Mouse (Mus musculus) MEL-GATA-1-ER (cell line): Measurements from ENCODE around the gene Dap.

Source experiments
- DNase-seq: peaks from one replicate; pipeline ENCODE4 v3.0.0-alpha.2; 2012; ENCODE audit warnings: low read depth; ENCODE audit errors: extremely low read depth

The Dap gene

GRCm38 (mm10) chr15:31224135-31224761 is at the start of gene Dap:
Gene Dap, plus strand, starts transcription at chr15:31224314.
- DNase-seq: peak; percentile 93

- no peak for DNase-seq
Measured at GRCm38 (mm10) chr15:31176566-31176965, 47.5 kb upstream of the Dap start.

- DNase-seq: no peak
Measured at GRCm38 (mm10) chr15:31184651-31185443, 39.3 kb upstream of the Dap start.

- DNase-seq: no peak
Measured at GRCm38 (mm10) chr15:31185506-31185905, 38.6 kb upstream of the Dap start.

GRCm38 (mm10) chr15:31186371-31186901 is 37.7 kb upstream of the Dap start:
- no peak for DNase-seq

- no peak for DNase-seq
Measured at GRCm38 (mm10) chr15:31192563-31192962, 31.6 kb upstream of the Dap start.

GRCm38 (mm10) chr15:31195776-31196175 is 28.3 kb upstream of the Dap start:
- no peak for DNase-seq

- DNase-seq: no peak
Measured at GRCm38 (mm10) chr15:31207346-31208093, 16.6 kb upstream of the Dap start.

- DNase-seq: no peak
Measured at GRCm38 (mm10) chr15:31211910-31212309, 12.2 kb upstream of the Dap start.

GRCm38 (mm10) chr15:31213619-31214270 is 10.4 kb upstream of the Dap start:
- no peak for DNase-seq

GRCm38 (mm10) chr15:31222216-31222615 is 1.9 kb upstream of the Dap start:
- DNase-seq: no peak

- DNase-seq: no peak
Measured at GRCm38 (mm10) chr15:31223596-31224134, 449 bp upstream of the Dap start.

GRCm38 (mm10) chr15:31224806-31225642 is 910 bp downstream of the Dap start:
- peak; percentile 45 for DNase-seq

GRCm38 (mm10) chr15:31225643-31226325 is 1.7 kb downstream of the Dap start:
- DNase-seq: no peak

- no peak for DNase-seq
Measured at GRCm38 (mm10) chr15:31226464-31226863, 2.4 kb downstream of the Dap start.

- DNase-seq: no peak
Measured at GRCm38 (mm10) chr15:31227793-31228192, 3.7 kb downstream of the Dap start.

- DNase-seq: no peak
Measured at GRCm38 (mm10) chr15:31233006-31233405, 8.9 kb downstream of the Dap start.

- DNase-seq: no peak
Measured at GRCm38 (mm10) chr15:31235794-31236548, 11.9 kb downstream of the Dap start.

GRCm38 (mm10) chr15:31236549-31236907 is 12.4 kb downstream of the Dap start:
- no peak for DNase-seq
